Mouse (Mus musculus) stomach, postnatal 0 days (tissue): Measurements from ENCODE around the gene 1700037H04Rik. TPM values are rescaled to one million over a fixed set of nuclear protein-coding genes. Genes with fewer than 3 reads are reported as not detected.
A peak's percentile ranks its signal among the peaks of the same experiment; 100 is the strongest.
"Not testable (repeated sequence)": the region's sequence is repeated elsewhere in the genome, so short reads cannot be mapped to it uniquely, and the experiment has no call there.

Experiments
- ATAC-seq: fragments of 200-750 bp; cut with Nextera tagmentation; 2 replicates; pipeline ENCODE4 v1.8.0; 2017; ENCODE audit not compliant: low FRiP score, low TSS enrichment
- DNase-seq: peaks from one replicate; pipeline ENCODE4 v3.0.0-alpha.2; 2016; ENCODE audit warnings: low spot score
- H3K27ac ChIP-seq: fragments of 300-500 bp; sonication (generic); replicated peaks from 2 replicates; pipeline ENCODE4 v1.5.1; 2014; ENCODE audit warnings: mild to moderate bottlenecking, control low read depth
- H3K27me3 ChIP-seq: fragments of 300-500 bp; sonication (generic); 2 replicates; pipeline ENCODE4 v1.6.1; 2014; ENCODE audit warnings: low read length; ENCODE audit not compliant: control insufficient read depth, insufficient read depth
- H3K36me3 ChIP-seq: fragments of 300-500 bp; sonication (generic); 2 replicates; pipeline ENCODE4 v1.6.1; 2014; ENCODE audit warnings: low read length, mixed read lengths; ENCODE audit not compliant: control insufficient read depth, insufficient read depth
- H3K4me1 ChIP-seq: fragments of 300-500 bp; sonication (generic); replicated peaks from 2 replicates; pipeline ENCODE4 v1.6.1; 2014; ENCODE audit warnings: antibody characterized with exemption; ENCODE audit not compliant: control insufficient read depth, insufficient read depth
- H3K4me2 ChIP-seq: fragments of 300-500 bp; sonication (generic); replicated peaks from 2 replicates; pipeline ENCODE4 v1.6.1; 2014; ENCODE audit warnings: low read depth, mild to moderate bottlenecking, control low read depth, moderate library complexity
- H3K4me3 ChIP-seq: fragments of 300-500 bp; sonication (generic); 2 replicates; pipeline ENCODE4 v1.5.1; 2014; ENCODE audit warnings: low read depth, low read length, control low read depth
- H3K9ac ChIP-seq: fragments of 300-500 bp; sonication (generic); 2 replicates; pipeline ENCODE4 v1.6.1; 2014; ENCODE audit warnings: mild to moderate bottlenecking, low read length, control low read depth, mixed read lengths
- H3K9me3 ChIP-seq: fragments of 300-500 bp; sonication (generic); 2 replicates; pipeline ENCODE4 v1.6.1; 2016; ENCODE audit warnings: low read length; ENCODE audit not compliant: control insufficient read depth
- CTCF ChIP-seq: IDR thresholded peaks from 2 replicates; pipeline ENCODE4 v1.5.1; 2016; ENCODE audit warnings: antibody characterized with exemption, low read depth, mild to moderate bottlenecking, moderate library complexity
- EP300 ChIP-seq: optimal IDR thresholded peaks from 2 replicates; pipeline ENCODE3; 2016; ENCODE audit warnings: antibody characterized with exemption
- WGBS: fragments of 180-500 bp; shearing (Covaris S2); extraction: QIAGEN DNeasy Blood & Tissue Kit; methylation state at CpG from one replicate; pipeline ENCODE4 v1.1.7; 2014; 5-methylcytosine and 5-hydroxymethylcytosine counted together
- polyA plus RNA-seq: library from polyadenylated mRNA; unstranded; fragments of >200 nt; fragmentation: Nextera tagmentation; extraction: Ambion mirVana; gene quantifications from 2 replicates; pipeline ENCODE4 v1.2.1, GENCODE M21; 2015

Gene 1700037H04Rik
- polyA plus RNA-seq, 1 experiment from 2014 or later = 42.6 TPM

GRCm38 (mm10) chr2:131118968-131119574 is 40.8 kb downstream of the 1700037H04Rik start:
- no peaks in the 10 kb centered on the region for H3K9me3 ChIP-seq
- WGBS = 57% methylated on average over 1 of the region's 2 CpGs
- no peaks in the 10 kb centered on the region for H3K36me3 ChIP-seq
- no peak overlapping the region for H3K4me2 ChIP-seq
- no peak overlapping the region for H3K4me3 ChIP-seq
- DNase-seq = peak; percentile 10
- no peak overlapping the region for H3K9ac ChIP-seq
- peak; percentile 90; the same call in 1 of the 2 replicates for ATAC-seq
- TF ChIP-seq CTCF (no peak), EP300 (no peak)
- no peak overlapping the region for H3K27ac ChIP-seq
- no peaks in the 10 kb centered on the region for H3K27me3 ChIP-seq
- no peaks in the 10 kb centered on the region for H3K4me1 ChIP-seq

- no peak overlapping the region for H3K27ac ChIP-seq
- ATAC-seq (no peak), DNase-seq (no peak)
- no peaks in the 10 kb centered on the region for H3K36me3 ChIP-seq
- no peak overlapping the region for H3K4me3 ChIP-seq
- H3K4me1 ChIP-seq = no peaks in the 10 kb centered on the region
- TF ChIP-seq CTCF = no peak
- no peak for TF ChIP-seq EP300
- H3K4me2 ChIP-seq = no peak overlapping the region
- 87% methylated on average over 5 of the region's 5 CpGs for WGBS
- no peaks in the 10 kb centered on the region for H3K27me3 ChIP-seq
- H3K9ac ChIP-seq = no peak overlapping the region
- no peaks in the 10 kb centered on the region for H3K9me3 ChIP-seq
Measured at GRCm38 (mm10) chr2:131105989-131106388, 53.9 kb downstream of the 1700037H04Rik start.

GRCm38 (mm10) chr2:131105061-131105460 is 54.8 kb downstream of the 1700037H04Rik start:
- not testable (repeated sequence) for H3K27me3 ChIP-seq, H3K4me3 ChIP-seq, H3K36me3 ChIP-seq, H3K9ac ChIP-seq, H3K9me3 ChIP-seq, ATAC-seq, DNase-seq, H3K4me2 ChIP-seq, H3K4me1 ChIP-seq, H3K27ac ChIP-seq
- 68% methylated on average over 4 of the region's 4 CpGs for WGBS

GRCm38 (mm10) chr2:131104021-131104420 is 55.9 kb downstream of the 1700037H04Rik start:
- no peak for TF ChIP-seq CTCF
- no peak for TF ChIP-seq EP300
- DNase-seq (no peak), ATAC-seq (no peak)
- Histone ChIP-seq H3K27ac (0 out of 2 replicates have a peak overlapping the region, but pooled peaks have one; percentile 8), H3K4me3 (no peak overlapping the region), H3K27me3 (no peaks in the 10 kb centered on the region), H3K4me1 (no peaks in the 10 kb centered on the region), H3K4me2 (no peak overlapping the region), H3K9ac (no peak overlapping the region), H3K36me3 (no peaks in the 10 kb centered on the region), H3K9me3 (no peaks in the 10 kb centered on the region)
- 74% methylated on average over 4 of the region's 4 CpGs for WGBS

GRCm38 (mm10) chr2:131101530-131101929 is 58.4 kb downstream of the 1700037H04Rik start:
- H3K4me2 ChIP-seq = no peak overlapping the region
- no peaks in the 10 kb centered on the region for H3K27me3 ChIP-seq
- no peaks in the 10 kb centered on the region for H3K4me1 ChIP-seq
- no peaks in the 10 kb centered on the region for H3K9me3 ChIP-seq
- H3K36me3 ChIP-seq = no peaks in the 10 kb centered on the region
- no peak overlapping the region for H3K4me3 ChIP-seq
- ATAC-seq (no peak), DNase-seq (no peak)
- no peak overlapping the region for H3K27ac ChIP-seq
- no peak overlapping the region for H3K9ac ChIP-seq
- WGBS = 65% methylated on average over 3 of the region's 3 CpGs
- TF ChIP-seq CTCF (no peak), EP300 (no peak)

- no peak for ATAC-seq
- H3K27ac ChIP-seq = no peak overlapping the region
- no peaks in the 10 kb centered on the region for H3K36me3 ChIP-seq
- H3K9ac ChIP-seq = no peak overlapping the region
- no peak overlapping the region for H3K4me3 ChIP-seq
- no peak for TF ChIP-seq EP300
- no peak for TF ChIP-seq CTCF
- 0 out of 2 replicates have a peak, but pooled peaks cover 4% of the 10 kb centered on the region for H3K4me1 ChIP-seq
- DNase-seq = no peak
- no peak overlapping the region for H3K4me2 ChIP-seq
- no peaks in the 10 kb centered on the region for H3K27me3 ChIP-seq
- 73% methylated on average over 4 of the region's 4 CpGs for WGBS
- no peaks in the 10 kb centered on the region for H3K9me3 ChIP-seq
Measured at GRCm38 (mm10) chr2:131097087-131097486, 62.8 kb downstream of the 1700037H04Rik start.

Other genes starting within 250 kb of the 1700037H04Rik start
- gene Gfra4, start 117.0 kb downstream of the 1700037H04Rik start, polyA plus RNA-seq = 10.1 and 10.3 TPM in 2 replicates
- 8.2 and 8.7 TPM in 2 replicates for gene Adam33, start 96.3 kb downstream of the 1700037H04Rik start, polyA plus RNA-seq
- 0.34 and 0.38 TPM in 2 replicates for gene Siglec1, start 73.3 kb downstream of the 1700037H04Rik start, polyA plus RNA-seq
- 4.2 TPM in 2 replicates for gene Hspa12b, start 32.8 kb downstream of the 1700037H04Rik start, polyA plus RNA-seq
- gene Gm11037, start 26.6 kb downstream of the 1700037H04Rik start, polyA plus RNA-seq = not detected in 2 replicates
- 12.2 and 13.9 TPM in 2 replicates for gene Cenpb, start 20.0 kb upstream of the 1700037H04Rik start, polyA plus RNA-seq
- 38.7 and 39.5 TPM in 2 replicates for gene Cdc25b, start 26.9 kb upstream of the 1700037H04Rik start, polyA plus RNA-seq
- gene Spef1, start 27.2 kb upstream of the 1700037H04Rik start, polyA plus RNA-seq = 2.5 and 2.9 TPM in 2 replicates
- gene Ap5s1, start 47.0 kb upstream of the 1700037H04Rik start, polyA plus RNA-seq = 22.0 and 24.6 TPM in 2 replicates
- gene Mavs, start 74.0 kb upstream of the 1700037H04Rik start, polyA plus RNA-seq = 14.7 and 17.3 TPM in 2 replicates
- 28.3 and 32.4 TPM in 2 replicates for gene Pank2, start 102.4 kb upstream of the 1700037H04Rik start, polyA plus RNA-seq
- gene Rnf24, start 192.8 kb upstream of the 1700037H04Rik start, polyA plus RNA-seq = 1.2 and 1.3 TPM in 2 replicates